Mouse (Mus musculus) limb, embryonic 12.5 days (tissue): ENCODE results near the gene H2-Ke6. TPM values are rescaled to one million over a fixed set of nuclear protein-coding genes. Genes with fewer than 3 reads are reported as not detected.

ENCODE experiments used
- microRNA counts: library from miRNA; unstranded; fragments of <30 nt; microRNA quantifications from one replicate; lab custom pipeline; 2017
- microRNA-seq: library from miRNA; unstranded; fragments of <30 nt; microRNA quantifications from one replicate; pipeline ENCODE4, GENCODE M21; 2017
- polyA plus RNA-seq: library from polyadenylated mRNA; unstranded; fragments of >200 nt; fragmentation: Nextera tagmentation; extraction: Ambion mirVana; gene quantifications from 2 replicates; pipeline ENCODE4 v1.2.1, GENCODE M21; 2016

H2-Ke6 gene
- polyA plus RNA-seq, 1 experiment from 2014 or later: 56.8 TPM

MicroRNA genes within 50 kb of the gene (microRNA counts, 519-probe panel; counts per million panel counts)
- microRNA mmu-miR-219 (lab: Ali Mortazavi, UCI): not detected

Small RNA genes within 50 kb of the gene (microRNA-seq; reads per million reads assigned to microRNA genes)
- gene Mir219a-1 (1.6 reads per million), gene Mir219c (not detected)

Other genes starting within 250 kb of the H2-Ke6 start
- gene Angptl4, start 246.2 kb downstream of the H2-Ke6 start, polyA plus RNA-seq: 43.2 and 43.7 TPM in 2 replicates
- gene Kank3, start 217.5 kb downstream of the H2-Ke6 start, polyA plus RNA-seq: 28.1 and 28.7 TPM in 2 replicates
- 1,001 and 1,020 TPM in 2 replicates for gene Rps28, start 203.5 kb downstream of the H2-Ke6 start, polyA plus RNA-seq
- 458 and 462 TPM in 2 replicates for gene Ndufa7, start 203.5 kb downstream of the H2-Ke6 start, polyA plus RNA-seq
- 66.4 and 73.9 TPM in 2 replicates for gene Cd320, start 185.0 kb downstream of the H2-Ke6 start, polyA plus RNA-seq
- gene Gm7029, start 154.2 kb downstream of the H2-Ke6 start, polyA plus RNA-seq: not detected in 2 replicates
- gene Kifc1, start 137.4 kb downstream of the H2-Ke6 start, polyA plus RNA-seq: 6.6 and 7.6 TPM in 2 replicates
- 0.46 and 1.1 TPM in 2 replicates for gene Platr17, start 122.9 kb downstream of the H2-Ke6 start, polyA plus RNA-seq
- gene Daxx, start 118.6 kb downstream of the H2-Ke6 start, polyA plus RNA-seq: 66.2 and 79.3 TPM in 2 replicates
- 21.5 and 23.5 TPM in 2 replicates for gene Tapbp, start 112.2 kb downstream of the H2-Ke6 start, polyA plus RNA-seq
- 21.8 and 22.4 TPM in 2 replicates for gene Zbtb22, start 112.2 kb downstream of the H2-Ke6 start, polyA plus RNA-seq
- gene Rgl2, start 98.5 kb downstream of the H2-Ke6 start, polyA plus RNA-seq: 61.3 and 64.2 TPM in 2 replicates
- 180 and 186 TPM in 2 replicates for gene Pfdn6, start 87.7 kb downstream of the H2-Ke6 start, polyA plus RNA-seq
- gene Wdr46, start 87.4 kb downstream of the H2-Ke6 start, polyA plus RNA-seq: 45.5 and 45.8 TPM in 2 replicates
- 5.0 and 6.8 TPM in 2 replicates for gene B3galt4, start 76.6 kb downstream of the H2-Ke6 start, polyA plus RNA-seq
- gene Vps52, start 72.2 kb downstream of the H2-Ke6 start, polyA plus RNA-seq: 53.3 and 55.0 TPM in 2 replicates
- 1,388 and 1,510 TPM in 2 replicates for gene Rps18, start 72.1 kb downstream of the H2-Ke6 start, polyA plus RNA-seq
- gene H2-K1, start 27.7 kb downstream of the H2-Ke6 start, polyA plus RNA-seq: 4.5 and 5.0 TPM in 2 replicates
- 21.6 and 25.3 TPM in 2 replicates for gene Ring1, start 3.4 kb downstream of the H2-Ke6 start, polyA plus RNA-seq
- gene Slc39a7, start 3.6 kb upstream of the H2-Ke6 start, polyA plus RNA-seq: 179 and 191 TPM in 2 replicates
- 64.3 and 64.4 TPM in 2 replicates for gene Rxrb, start 3.8 kb upstream of the H2-Ke6 start, polyA plus RNA-seq
- gene Col11a2, start 11.4 kb upstream of the H2-Ke6 start, polyA plus RNA-seq: 17.5 and 31.9 TPM in 2 replicates
- gene H2-Oa, start 64.3 kb upstream of the H2-Ke6 start, polyA plus RNA-seq: 0.71 and 0.86 TPM in 2 replicates
- gene H2-DMa, start 91.5 kb upstream of the H2-Ke6 start, polyA plus RNA-seq: 11.1 and 13.2 TPM in 2 replicates
- gene Brd2, start 94.6 kb upstream of the H2-Ke6 start, polyA plus RNA-seq: 129 and 134 TPM in 2 replicates
- 0.30 and 0.32 TPM in 2 replicates for gene H2-DMb2, start 115.2 kb upstream of the H2-Ke6 start, polyA plus RNA-seq
- gene H2-DMb1, start 125.0 kb upstream of the H2-Ke6 start, polyA plus RNA-seq: 1.2 and 1.3 TPM in 2 replicates
- gene Tap1, start 159.5 kb upstream of the H2-Ke6 start, polyA plus RNA-seq: 4.1 and 5.7 TPM in 2 replicates
- 2.4 and 2.5 TPM in 2 replicates for gene Psmb9, start 159.7 kb upstream of the H2-Ke6 start, polyA plus RNA-seq
- 2.1 and 3.1 TPM in 2 replicates for gene Psmb8, start 169.7 kb upstream of the H2-Ke6 start, polyA plus RNA-seq
- 1.5 and 1.7 TPM in 2 replicates for gene Tap2, start 175.5 kb upstream of the H2-Ke6 start, polyA plus RNA-seq
- not detected in 2 replicates for gene H2-Ob, start 210.8 kb upstream of the H2-Ke6 start, polyA plus RNA-seq
- 2.7 and 2.8 TPM in 2 replicates for gene H2-Ab1, start 229.6 kb upstream of the H2-Ke6 start, polyA plus RNA-seq